Mouse (Mus musculus) embryonic facial prominence, embryonic 13.5 days (tissue): ENCODE measurements around the gene Btbd8. TPM values are rescaled to one million over a fixed set of nuclear protein-coding genes. Genes with fewer than 3 reads are reported as not detected.

Experiments
- ATAC-seq: fragments of 200-750 bp; cut with Nextera tagmentation; 2 replicates; pipeline ENCODE4 v1.8.0; 2017; ENCODE audit warnings: low read depth; ENCODE audit not compliant: insufficient number of reproducible peaks, insufficient read depth, low FRiP score, low TSS enrichment
- H3K27ac ChIP-seq: fragments of 300-500 bp; sonication (generic); 2 replicates; pipeline ENCODE4 v1.5.1; 2015; ENCODE audit warnings: moderate library complexity, mild to moderate bottlenecking, inconsistent platforms
- H3K27me3 ChIP-seq: fragments of 300-500 bp; sonication (generic); 2 replicates; pipeline ENCODE4 v1.6.1; 2015; ENCODE audit warnings: mild to moderate bottlenecking, inconsistent platforms
- H3K36me3 ChIP-seq: fragments of 300-500 bp; sonication (generic); 2 replicates; pipeline ENCODE4 v1.6.1; 2015; ENCODE audit warnings: mild to moderate bottlenecking, inconsistent platforms
- H3K4me1 ChIP-seq: fragments of 300-500 bp; sonication (generic); 2 replicates; pipeline ENCODE4 v1.6.1; 2015; ENCODE audit warnings: inconsistent platforms
- H3K4me2 ChIP-seq: fragments of 300-500 bp; sonication (generic); 2 replicates; pipeline ENCODE4 v1.6.1; 2015; ENCODE audit warnings: moderate library complexity, mild to moderate bottlenecking, inconsistent platforms
- H3K4me3 ChIP-seq: fragments of 300-500 bp; sonication (generic); 2 replicates; pipeline ENCODE4 v1.5.1; 2015; ENCODE audit warnings: mild to moderate bottlenecking, inconsistent platforms
- H3K9ac ChIP-seq: fragments of 300-500 bp; sonication (generic); 2 replicates; pipeline ENCODE4 v1.6.1; 2015; ENCODE audit warnings: mild to moderate bottlenecking, inconsistent platforms
- H3K9me3 ChIP-seq: fragments of 300-500 bp; sonication (generic); 2 replicates; pipeline ENCODE4 v1.6.1; 2016; ENCODE audit warnings: inconsistent platforms
- WGBS: fragments of 180-500 bp; shearing (Covaris S2); methylation state at CpG from one replicate; pipeline ENCODE4 v1.1.7; 2015; ENCODE audit warnings: mixed read lengths; 5-methylcytosine and 5-hydroxymethylcytosine counted together
- polyA plus RNA-seq: library from polyadenylated mRNA; unstranded; fragments of >200 nt; fragmentation: Nextera tagmentation; extraction: Ambion mirVana; gene quantifications from 2 replicates; pipeline ENCODE4 v1.2.1, GENCODE M21; 2015

Gene Btbd8
- polyA plus RNA-seq, 1 experiment from 2014 or later: 6.2 TPM

DNA sequence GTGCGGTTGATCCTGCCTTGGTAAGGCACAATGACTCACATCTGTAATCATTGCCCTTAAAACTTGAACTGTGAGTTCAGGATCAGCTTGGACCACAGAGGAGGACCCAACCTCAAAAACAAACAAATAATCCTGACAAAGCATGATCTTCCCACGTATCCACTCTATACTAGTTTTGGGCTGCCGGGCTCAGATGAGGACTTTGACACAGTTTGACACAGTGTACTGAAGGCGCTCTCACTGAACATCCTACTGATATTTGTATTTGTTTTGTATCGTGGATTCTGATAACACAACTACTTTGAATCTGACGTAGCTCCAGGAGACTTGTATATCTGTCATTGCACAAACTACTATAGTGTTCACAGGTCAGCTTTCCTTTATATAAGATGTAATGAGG is 83.6 kb downstream of the Btbd8 start:
- Histone ChIP-seq H3K4me2 (no peak overlapping the region), H3K27ac (no peak overlapping the region), H3K4me3 (no peak overlapping the region), H3K4me1 (no peaks in the 10 kb centered on the region), H3K9ac (no peak overlapping the region), H3K36me3 (no peaks in the 10 kb centered on the region), H3K27me3 (no peaks in the 10 kb centered on the region), H3K9me3 (no peaks in the 10 kb centered on the region)
- no peak for ATAC-seq
- WGBS: 92% methylated on average over 6 of the region's 6 CpGs

DNA sequence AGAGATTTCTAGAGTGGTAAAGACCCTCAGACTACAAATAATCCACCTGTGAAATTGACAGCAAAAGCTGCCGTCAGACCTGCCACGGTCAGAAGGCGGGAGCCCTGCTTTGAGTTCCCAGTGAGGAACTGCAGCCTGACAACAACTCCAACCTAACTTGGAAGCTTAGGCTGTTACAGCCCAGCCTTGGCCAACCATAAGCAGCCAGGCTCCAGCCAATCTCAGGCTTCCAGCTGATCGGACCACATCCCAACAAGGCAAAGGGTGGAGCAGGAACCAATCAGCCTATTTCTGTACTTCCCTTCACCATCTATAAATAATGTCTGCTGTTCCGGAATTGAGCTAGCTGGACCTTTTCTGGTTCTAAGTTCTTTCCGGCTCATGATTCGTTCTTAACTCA is 84.1 kb downstream of the Btbd8 start:
- Histone ChIP-seq H3K9me3 (no peaks in the 10 kb centered on the region), H3K4me2 (no peak overlapping the region), H3K4me1 (no peaks in the 10 kb centered on the region), H3K9ac (no peak overlapping the region), H3K36me3 (no peaks in the 10 kb centered on the region), H3K27ac (no peak overlapping the region), H3K4me3 (no peak overlapping the region), H3K27me3 (no peaks in the 10 kb centered on the region)
- WGBS: 76% methylated on average over 7 of the region's 7 CpGs
- no peak for ATAC-seq

DNA sequence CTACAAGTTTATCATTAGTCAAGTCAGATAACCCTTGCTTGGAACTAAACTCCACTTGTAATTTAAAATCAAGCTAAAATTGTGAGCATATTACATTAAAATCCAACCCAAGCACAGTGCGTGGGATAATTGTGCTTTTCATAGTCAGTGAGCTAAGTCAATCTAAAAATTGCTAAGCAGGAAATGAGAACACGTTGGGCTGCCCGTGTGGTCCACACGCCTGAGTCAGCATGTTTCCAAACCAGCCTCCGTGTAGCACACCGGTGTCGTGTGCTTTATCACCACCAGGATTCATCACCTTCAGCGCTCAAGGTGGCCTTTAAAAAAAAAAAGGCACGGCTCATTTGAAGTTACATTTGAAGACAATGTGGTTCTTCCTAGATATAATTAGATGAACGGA is 86.5 kb downstream of the Btbd8 start:
- no peak for ATAC-seq
- no peak overlapping the region for H3K4me2 ChIP-seq
- H3K36me3 ChIP-seq: no peaks in the 10 kb centered on the region
- H3K27ac ChIP-seq: no peak overlapping the region
- 76% methylated on average over 10 of the region's 10 CpGs for WGBS
- H3K4me3 ChIP-seq: no peak overlapping the region
- no peak overlapping the region for H3K9ac ChIP-seq
- no peaks in the 10 kb centered on the region for H3K27me3 ChIP-seq
- H3K4me1 ChIP-seq: no peaks in the 10 kb centered on the region
- H3K9me3 ChIP-seq: no peaks in the 10 kb centered on the region

DNA sequence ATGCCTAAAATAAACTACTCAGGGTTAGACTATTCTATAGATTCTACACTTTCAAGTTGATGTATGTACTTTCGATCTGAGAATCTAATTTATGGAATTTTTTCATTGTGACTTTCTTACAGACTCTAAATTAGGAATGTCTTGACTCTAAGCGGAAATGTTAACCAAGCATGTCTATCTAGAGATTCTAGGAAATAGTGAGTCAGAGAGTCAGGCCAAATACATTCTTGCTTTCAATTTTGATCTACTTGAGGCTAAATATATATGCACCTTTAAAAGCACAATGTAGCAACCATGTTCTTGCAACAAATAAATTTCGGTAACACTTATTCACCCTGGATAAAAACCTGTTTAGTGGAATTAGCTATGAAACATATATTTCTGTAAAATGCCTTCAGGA is 91.1 kb downstream of the Btbd8 start:
- Histone ChIP-seq H3K4me2 (no peak overlapping the region), H3K36me3 (no peaks in the 10 kb centered on the region), H3K4me1 (no peaks in the 10 kb centered on the region), H3K9me3 (no peaks in the 10 kb centered on the region), H3K4me3 (no peak overlapping the region), H3K9ac (no peak overlapping the region), H3K27me3 (no peaks in the 10 kb centered on the region), H3K27ac (no peak overlapping the region)
- no peak for ATAC-seq
- 85% methylated on average over 3 of the region's 3 CpGs for WGBS

DNA sequence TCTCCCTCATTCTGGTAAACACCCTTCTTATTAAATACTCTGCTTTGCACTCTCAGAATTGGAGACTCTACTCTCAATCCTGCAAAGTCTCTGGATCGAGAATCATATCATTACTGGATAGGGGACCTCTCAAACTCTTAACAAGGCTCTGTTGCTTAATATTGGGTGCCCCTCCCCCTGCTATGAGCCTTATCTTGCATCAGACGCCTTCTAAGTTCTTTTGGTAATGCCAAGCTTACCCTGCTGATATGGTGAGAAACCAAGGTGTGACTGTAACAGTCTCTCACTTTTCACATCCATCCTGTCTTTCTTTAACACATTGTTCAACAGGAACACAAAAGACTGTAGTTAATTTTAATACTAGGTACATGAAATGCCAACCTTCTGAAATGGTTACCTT is 95.8 kb downstream of the Btbd8 start:
- no peaks in the 10 kb centered on the region for H3K9me3 ChIP-seq
- no peak for ATAC-seq
- no peaks in the 10 kb centered on the region for H3K36me3 ChIP-seq
- no peaks in the 10 kb centered on the region for H3K27me3 ChIP-seq
- no peaks in the 10 kb centered on the region for H3K4me1 ChIP-seq
- H3K9ac ChIP-seq: no peak overlapping the region
- H3K4me2 ChIP-seq: no peak overlapping the region
- no peak overlapping the region for H3K4me3 ChIP-seq
- H3K27ac ChIP-seq: no peak overlapping the region
- 66% methylated on average over 2 of the region's 2 CpGs for WGBS

DNA sequence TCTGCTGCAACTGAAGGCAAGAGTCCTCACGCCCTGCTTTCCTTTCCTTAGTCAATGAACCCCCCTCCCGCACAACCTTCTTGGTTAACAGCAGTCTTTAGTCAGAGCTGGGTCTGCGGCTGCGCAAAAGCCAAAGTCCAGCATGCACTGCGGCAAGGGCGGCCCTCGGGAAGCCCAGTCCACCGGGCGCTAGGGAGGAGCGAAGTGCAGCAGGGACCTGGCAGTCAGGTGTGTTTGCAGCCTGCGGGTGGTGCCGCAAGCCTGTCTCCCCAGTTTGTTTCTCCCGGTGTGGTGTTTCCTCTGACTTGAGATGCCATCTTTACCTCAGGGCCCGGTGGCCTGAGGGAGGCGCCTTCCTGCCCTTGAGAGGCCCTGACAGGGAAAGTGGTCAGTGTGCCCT is 96.8 kb downstream of the Btbd8 start, which contains the start of gene 1700028K03Rik:
1700028K03Rik (plus strand) TSS at position 129 of the 400 bp plus-strand sequence.
- WGBS: 76% methylated on average over 15 of the region's 15 CpGs
- ATAC-seq: no peak
- Histone ChIP-seq H3K9ac (no peak within 1 kb of the TSS), H3K36me3 (no peaks in the 10 kb centered on the region), H3K4me3 (no peak within 1 kb of the TSS), H3K27me3 (no peaks in the 10 kb centered on the region), H3K4me2 (no peak within 1 kb of the TSS), H3K27ac (no peak within 1 kb of the TSS), H3K4me1 (no peaks in the 10 kb centered on the region), H3K9me3 (no peaks in the 10 kb centered on the region)

DNA sequence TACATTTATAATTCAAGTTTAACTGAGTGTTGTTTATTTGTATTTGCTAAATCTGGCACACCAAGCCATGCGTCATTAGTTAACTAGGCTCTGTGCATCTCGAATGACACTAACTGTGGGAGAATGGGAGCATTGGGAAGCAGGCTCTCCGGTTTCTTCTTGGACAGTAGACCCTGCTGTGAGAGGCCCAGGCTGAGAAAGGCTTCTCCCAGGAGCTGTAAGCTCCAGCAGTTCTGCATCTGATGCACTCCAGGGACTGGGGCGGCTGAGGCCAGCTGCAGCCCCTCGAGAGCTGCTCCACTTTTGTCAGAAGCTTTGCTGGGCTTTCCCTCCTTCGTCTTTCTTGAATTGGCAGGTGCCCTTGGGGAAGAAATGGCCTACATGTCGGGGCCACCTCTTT is 103.9 kb downstream of the Btbd8 start:
- Histone ChIP-seq H3K36me3 (no peaks in the 10 kb centered on the region), H3K9ac (no peak overlapping the region), H3K9me3 (no peaks in the 10 kb centered on the region), H3K4me1 (0 out of 2 replicates have a peak, but pooled peaks cover 4% of the 10 kb centered on the region), H3K27ac (no peak overlapping the region), H3K4me3 (no peak overlapping the region), H3K4me2 (no peak overlapping the region), H3K27me3 (no peaks in the 10 kb centered on the region)
- no peak for ATAC-seq
- WGBS: 33% methylated on average over 7 of the region's 7 CpGs

DNA sequence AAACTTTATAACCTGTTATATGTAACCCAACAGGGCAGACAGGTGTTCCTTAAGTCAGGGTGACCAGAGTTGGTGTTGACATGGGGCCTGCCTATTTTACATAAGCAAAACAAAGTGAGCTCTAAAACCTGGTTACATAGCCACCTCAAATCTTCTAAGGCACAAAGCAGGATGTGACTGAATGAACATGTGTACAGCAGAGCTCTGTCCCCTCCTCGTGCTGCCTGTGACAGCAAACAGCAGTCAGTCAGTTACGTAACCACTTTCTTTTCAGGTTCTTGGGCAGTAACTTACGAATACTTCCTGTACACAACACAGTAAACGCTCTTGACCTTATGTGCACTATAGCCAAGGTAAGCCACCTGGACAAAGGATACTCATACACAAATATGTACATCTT is 108.1 kb downstream of the Btbd8 start:
- peaks cover 15% of the 10 kb centered on the region for H3K36me3 ChIP-seq
- ATAC-seq: no peak
- no peak overlapping the region for H3K4me3 ChIP-seq
- no peaks in the 10 kb centered on the region for H3K27me3 ChIP-seq
- no peak overlapping the region for H3K9ac ChIP-seq
- no peaks in the 10 kb centered on the region for H3K9me3 ChIP-seq
- H3K4me1 ChIP-seq: 0 out of 2 replicates have a peak, but pooled peaks cover 4% of the 10 kb centered on the region
- no peak overlapping the region for H3K4me2 ChIP-seq
- no peak overlapping the region for H3K27ac ChIP-seq
- 81% methylated on average over 4 of the region's 4 CpGs for WGBS

DNA sequence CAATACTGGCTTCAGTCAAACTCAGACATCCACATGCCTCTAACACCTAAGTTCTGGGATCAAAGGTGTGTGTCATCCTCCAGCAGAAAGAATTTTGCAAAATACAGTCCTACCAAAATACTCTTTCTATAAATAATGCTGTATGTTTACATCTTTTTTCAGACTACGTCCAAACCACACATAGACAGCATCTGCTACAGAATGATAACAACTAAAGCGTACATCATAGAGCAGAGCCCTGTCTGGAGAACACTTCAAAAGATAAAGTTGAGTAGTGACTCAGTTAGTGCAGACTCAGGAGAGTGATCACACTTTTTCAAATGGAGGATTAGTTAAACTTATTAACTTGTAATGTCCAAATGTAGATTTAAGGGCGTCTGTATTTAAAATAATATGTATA is 110.2 kb downstream of the Btbd8 start:
- H3K27ac ChIP-seq: no peak overlapping the region
- H3K4me2 ChIP-seq: no peak overlapping the region

DNA sequence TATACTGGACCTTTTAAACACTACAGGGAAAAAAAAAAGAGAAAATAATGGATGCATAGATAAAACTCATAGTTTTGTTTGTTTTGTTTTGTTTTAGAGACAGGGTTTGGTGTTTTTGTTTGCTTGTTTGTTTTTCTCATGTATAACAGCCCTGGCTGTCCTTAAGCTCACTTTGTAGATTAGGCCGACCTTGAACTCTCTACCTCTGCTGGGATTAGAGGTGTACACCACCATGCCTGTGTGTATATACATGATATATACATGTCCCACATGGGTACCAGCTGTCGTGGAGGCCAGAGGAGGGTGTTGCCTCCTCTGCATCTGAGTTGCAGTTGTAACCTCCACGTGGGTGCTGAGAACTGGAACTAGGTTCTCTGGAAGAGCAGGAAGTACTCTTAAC is 110.6 kb downstream of the Btbd8 start:
- Histone ChIP-seq H3K4me3 (no peak overlapping the region), H3K36me3 (peaks cover 25% of the 10 kb centered on the region), H3K9me3 (no peaks in the 10 kb centered on the region), H3K27me3 (no peaks in the 10 kb centered on the region), H3K4me2 (no peak overlapping the region), H3K27ac (no peak overlapping the region), H3K4me1 (no peaks in the 10 kb centered on the region), H3K9ac (no peak overlapping the region)
- no peak for ATAC-seq
- 88% methylated on average over 3 of the region's 3 CpGs for WGBS

More for the DNA sequence above, 110.2 kb downstream of the Btbd8 start:
- no peak for ATAC-seq
- Histone ChIP-seq H3K36me3 (peaks cover 25% of the 10 kb centered on the region), H3K27me3 (no peaks in the 10 kb centered on the region), H3K9me3 (no peaks in the 10 kb centered on the region), H3K9ac (no peak overlapping the region), H3K4me1 (no peaks in the 10 kb centered on the region), H3K4me3 (no peak overlapping the region)
- 91% methylated on average over 3 of the region's 3 CpGs for WGBS

DNA sequence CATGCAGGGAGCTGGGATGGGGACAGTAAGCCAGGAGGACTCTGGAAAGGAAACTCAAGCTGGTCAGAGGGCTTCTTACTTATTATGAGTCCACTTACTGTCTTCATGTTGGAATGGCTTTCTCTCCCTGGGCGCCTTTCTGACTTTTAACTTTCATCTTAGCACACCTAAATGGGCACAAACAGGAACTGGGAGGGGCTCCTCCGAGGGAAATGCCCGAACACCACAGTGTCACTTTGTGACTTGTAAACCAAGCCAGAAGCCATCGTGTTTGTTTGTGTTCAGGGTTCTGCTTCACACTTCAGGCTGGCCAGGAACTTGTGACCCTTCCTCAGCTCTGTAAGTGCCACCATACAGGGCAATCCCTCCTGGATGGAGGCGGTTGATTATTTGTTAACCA is 116.5 kb downstream of the Btbd8 start:
- Histone ChIP-seq H3K4me2 (no peak overlapping the region), H3K27me3 (no peaks in the 10 kb centered on the region), H3K9ac (no peak overlapping the region), H3K27ac (no peak overlapping the region), H3K4me1 (no peaks in the 10 kb centered on the region), H3K9me3 (no peaks in the 10 kb centered on the region), H3K36me3 (peaks cover 57% of the 10 kb centered on the region), H3K4me3 (no peak overlapping the region)
- WGBS: 79% methylated on average over 5 of the region's 5 CpGs
- no peak for ATAC-seq

DNA sequence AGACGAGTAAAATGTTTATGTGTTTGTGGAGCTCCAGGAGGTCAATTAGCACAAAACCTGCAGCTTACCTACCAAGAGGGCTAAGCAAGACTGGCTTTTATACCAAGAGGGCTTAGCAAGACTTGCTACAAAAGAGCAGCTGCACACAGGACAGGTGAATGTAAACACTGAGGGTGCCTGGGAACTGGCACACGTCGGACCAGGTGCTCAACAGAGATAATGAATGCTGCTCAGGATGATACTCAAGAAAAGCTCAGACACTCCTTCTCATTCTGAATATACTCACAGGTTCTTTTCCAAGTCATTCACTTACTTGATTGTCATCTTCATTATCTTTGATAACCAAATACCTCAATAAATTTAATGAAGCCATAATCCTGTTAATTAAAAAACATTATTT is 119.2 kb downstream of the Btbd8 start:
- Histone ChIP-seq H3K9ac (no peak overlapping the region), H3K4me3 (no peak overlapping the region), H3K4me2 (no peak overlapping the region), H3K4me1 (no peaks in the 10 kb centered on the region), H3K9me3 (no peaks in the 10 kb centered on the region), H3K27ac (no peak overlapping the region), H3K36me3 (peaks cover 67% of the 10 kb centered on the region), H3K27me3 (no peaks in the 10 kb centered on the region)
- no peak for ATAC-seq
- 74% methylated on average over 3 of the region's 3 CpGs for WGBS
